Mouse (Mus musculus) lung, embryonic 14.5 days (tissue): ENCODE measurements around the gene Fmnl2. TPM values are rescaled to one million over a fixed set of nuclear protein-coding genes. Genes with fewer than 3 reads are reported as not detected.

Source experiments
- ATAC-seq: fragments of 200-750 bp; cut with Nextera tagmentation; 2 replicates; pipeline ENCODE4 v1.8.0; 2017; ENCODE audit warnings: mild to moderate bottlenecking, moderate TSS enrichment, moderate library complexity; ENCODE audit not compliant: insufficient read depth
- DNase-seq: peaks from one replicate; pipeline ENCODE4 v3.0.0-alpha.2; 2015
- H3K27ac ChIP-seq: fragments of 300-500 bp; sonication (generic); 2 replicates; pipeline ENCODE4 v1.5.1; 2014; ENCODE audit warnings: low read depth, mild to moderate bottlenecking, moderate library complexity
- H3K27me3 ChIP-seq: fragments of 300-500 bp; sonication (generic); 2 replicates; pipeline ENCODE4 v1.6.1; 2014; ENCODE audit warnings: low read length, control low read depth; ENCODE audit not compliant: insufficient read depth
- H3K36me3 ChIP-seq: fragments of 300-500 bp; sonication (generic); 2 replicates; pipeline ENCODE4 v1.6.1; 2014; ENCODE audit warnings: control low read depth; ENCODE audit not compliant: insufficient read depth
- H3K4me1 ChIP-seq: fragments of 300-500 bp; sonication (generic); 2 replicates; pipeline ENCODE4 v1.6.1; 2014; ENCODE audit warnings: antibody characterized with exemption, control low read depth; ENCODE audit not compliant: insufficient read depth
- H3K4me2 ChIP-seq: fragments of 300-500 bp; sonication (generic); 2 replicates; pipeline ENCODE4 v1.6.1; 2014; ENCODE audit warnings: mild to moderate bottlenecking
- H3K4me3 ChIP-seq: fragments of 300-500 bp; sonication (generic); 2 replicates; pipeline ENCODE4 v1.5.1; 2014; ENCODE audit warnings: low read depth, low read length
- H3K9ac ChIP-seq: fragments of 300-500 bp; sonication (generic); 2 replicates; pipeline ENCODE4 v1.6.1; 2014
- H3K9me3 ChIP-seq: fragments of 300-500 bp; sonication (generic); 2 replicates; pipeline ENCODE4 v1.6.1; 2016; ENCODE audit warnings: low read depth, low read length, control low read depth
- CTCF ChIP-seq: IDR thresholded peaks from 2 replicates; pipeline ENCODE4 v1.5.1; 2016; ENCODE audit warnings: antibody characterized with exemption, low read depth
- WGBS: fragments of 180-500 bp; shearing (Covaris S2); extraction: QIAGEN DNeasy Blood & Tissue Kit; methylation state at CpG from one replicate; pipeline ENCODE4 v1.1.7; 2014; 5-methylcytosine and 5-hydroxymethylcytosine counted together
- polyA plus RNA-seq: library from polyadenylated mRNA; unstranded; fragments of >200 nt; fragmentation: Nextera tagmentation; extraction: Ambion mirVana; gene quantifications from 2 replicates; pipeline ENCODE4 v1.2.1, GENCODE M21; 2014

Gene Fmnl2
- polyA plus RNA-seq = 4.6 and 5.0 TPM in 2 replicates

GRCm38 (mm10) chr2:52857611-52858528, at the start of gene Fmnl2:
Gene Fmnl2, plus strand, starts transcription at chr2:52857860.
- peak within 1 kb of the TSS; percentile 69; the same call in 1 of the 2 replicates for H3K27ac ChIP-seq
- peaks cover 22% of the 10 kb centered on the region for H3K4me1 ChIP-seq
- no peaks in the 10 kb centered on the region for H3K27me3 ChIP-seq
- ATAC-seq (peak; percentile 93), DNase-seq (peak; percentile 85)
- H3K36me3 ChIP-seq = no peaks in the 10 kb centered on the region
- H3K9me3 ChIP-seq = no peaks in the 10 kb centered on the region
- H3K4me3 ChIP-seq = peak within 1 kb of the TSS; percentile 84
- H3K9ac ChIP-seq = peak within 1 kb of the TSS; percentile 77
- under 1% methylated on average over 104 of the region's 114 CpGs for WGBS
- no peak for TF ChIP-seq CTCF
- H3K4me2 ChIP-seq = peak within 1 kb of the TSS; percentile 97

GRCm38 (mm10) chr2:52809988-52810387, 47.7 kb upstream of the Fmnl2 start:
- WGBS = 38% methylated on average over 5 of the region's 5 CpGs
- peak; percentile 9 for DNase-seq
- no peaks in the 10 kb centered on the region for H3K27me3 ChIP-seq
- H3K27ac ChIP-seq = no peak overlapping the region
- peak; percentile 4; the same call in 1 of the 2 replicates for ATAC-seq
- H3K4me1 ChIP-seq = no peaks in the 10 kb centered on the region
- no peak overlapping the region for H3K9ac ChIP-seq
- no peaks in the 10 kb centered on the region for H3K36me3 ChIP-seq
- no peaks in the 10 kb centered on the region for H3K9me3 ChIP-seq
- H3K4me2 ChIP-seq = no peak overlapping the region
- TF ChIP-seq CTCF = no peak
- H3K4me3 ChIP-seq = no peak overlapping the region

- Histone ChIP-seq H3K4me3 (no peak overlapping the region), H3K36me3 (no peaks in the 10 kb centered on the region), H3K27me3 (no peaks in the 10 kb centered on the region), H3K27ac (no peak overlapping the region), H3K9ac (no peak overlapping the region), H3K9me3 (no peaks in the 10 kb centered on the region), H3K4me1 (no peaks in the 10 kb centered on the region), H3K4me2 (no peak overlapping the region)
- ATAC-seq (peak; percentile 95), DNase-seq (peak; percentile 81)
- WGBS = 18% methylated on average over 5 of the region's 5 CpGs
- TF ChIP-seq CTCF = peak; percentile 48; the same call in 1 of the 2 replicates
Observed at GRCm38 (mm10) chr2:52811691-52812090, 46.0 kb upstream of the Fmnl2 start.

DNA sequence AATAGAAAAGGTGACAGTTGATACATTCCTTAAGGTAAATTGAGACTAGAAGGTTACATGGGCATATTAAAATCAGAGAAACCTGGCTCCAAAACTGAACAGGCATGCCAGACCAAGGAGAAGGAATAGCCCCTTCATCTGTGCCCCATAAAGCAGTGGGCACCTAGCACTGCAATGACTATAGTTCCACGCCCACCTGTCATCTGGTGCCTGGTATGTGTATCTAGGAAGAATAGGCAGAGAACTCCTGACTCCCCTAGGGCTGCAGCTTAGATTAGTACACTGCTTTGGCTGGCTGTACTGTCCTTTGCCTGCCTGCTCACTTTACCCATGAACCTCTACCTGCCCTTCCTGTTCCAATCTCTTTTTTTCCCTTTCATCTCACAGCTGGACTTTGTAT, 40.3 kb upstream of the Fmnl2 start:
- DNase-seq (no peak), ATAC-seq (no peak)
- H3K9ac ChIP-seq = no peak overlapping the region
- TF ChIP-seq CTCF = no peak
- H3K27me3 ChIP-seq = no peaks in the 10 kb centered on the region
- no peaks in the 10 kb centered on the region for H3K4me1 ChIP-seq
- H3K4me3 ChIP-seq = no peak overlapping the region
- 74% methylated on average over 1 of the region's 1 CpGs for WGBS
- H3K36me3 ChIP-seq = no peaks in the 10 kb centered on the region
- no peaks in the 10 kb centered on the region for H3K9me3 ChIP-seq
- H3K27ac ChIP-seq = no peak overlapping the region
- no peak overlapping the region for H3K4me2 ChIP-seq

GRCm38 (mm10) chr2:52818944-52819343, 38.7 kb upstream of the Fmnl2 start:
- WGBS = 49% methylated on average over 4 of the region's 4 CpGs
- no peak overlapping the region for H3K9ac ChIP-seq
- H3K36me3 ChIP-seq = no peaks in the 10 kb centered on the region
- DNase-seq = peak; percentile 28
- ATAC-seq = no peak
- no peaks in the 10 kb centered on the region for H3K4me1 ChIP-seq
- H3K27me3 ChIP-seq = no peaks in the 10 kb centered on the region
- H3K4me2 ChIP-seq = no peak overlapping the region
- no peak overlapping the region for H3K27ac ChIP-seq
- no peaks in the 10 kb centered on the region for H3K9me3 ChIP-seq
- no peak overlapping the region for H3K4me3 ChIP-seq
- no peak for TF ChIP-seq CTCF

- no peak overlapping the region for H3K4me2 ChIP-seq
- no peaks in the 10 kb centered on the region for H3K36me3 ChIP-seq
- no peaks in the 10 kb centered on the region for H3K27me3 ChIP-seq
- no peak overlapping the region for H3K4me3 ChIP-seq
- H3K4me1 ChIP-seq = no peaks in the 10 kb centered on the region
- H3K27ac ChIP-seq = no peak overlapping the region
- H3K9me3 ChIP-seq = no peaks in the 10 kb centered on the region
- WGBS = 80% methylated on average over 2 of the region's 2 CpGs
- TF ChIP-seq CTCF = no peak
- ATAC-seq = no peak
- DNase-seq = no peak
- no peak overlapping the region for H3K9ac ChIP-seq
Observed at GRCm38 (mm10) chr2:52822214-52822613, 35.4 kb upstream of the Fmnl2 start.

DNA sequence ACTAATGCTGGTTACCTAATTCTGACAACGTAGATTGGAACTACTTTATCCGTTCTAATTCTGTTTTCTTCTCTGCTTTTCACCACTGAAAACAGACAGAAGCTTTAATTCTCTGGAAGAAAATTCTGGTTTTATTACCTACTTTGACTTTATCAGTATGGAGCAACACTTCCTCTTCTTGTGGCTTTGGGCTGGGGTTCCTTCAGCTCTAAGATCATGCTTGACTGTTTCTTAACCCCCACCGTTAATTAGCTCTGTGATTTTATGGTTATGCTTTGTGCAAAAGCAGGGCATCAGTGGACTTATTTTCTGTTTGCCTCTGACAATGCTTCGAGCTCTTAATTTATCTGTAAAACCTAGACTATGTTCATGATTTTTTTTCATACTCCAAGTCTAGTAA, 29.6 kb upstream of the Fmnl2 start:
- no peaks in the 10 kb centered on the region for H3K9me3 ChIP-seq
- H3K27ac ChIP-seq = no peak overlapping the region
- no peak for ATAC-seq
- no peaks in the 10 kb centered on the region for H3K27me3 ChIP-seq
- WGBS = 82% methylated on average over 4 of the region's 4 CpGs
- no peak for TF ChIP-seq CTCF
- no peaks in the 10 kb centered on the region for H3K36me3 ChIP-seq
- DNase-seq = no peak
- H3K4me2 ChIP-seq = no peak overlapping the region
- H3K4me1 ChIP-seq = no peaks in the 10 kb centered on the region
- H3K9ac ChIP-seq = no peak overlapping the region
- H3K4me3 ChIP-seq = no peak overlapping the region
